Mouse (Mus musculus) midbrain, embryonic 12.5 days (tissue): ENCODE data around the gene Zfp932. TPM values are rescaled to one million over a fixed set of nuclear protein-coding genes. Genes with fewer than 3 reads are reported as not detected.
A peak's percentile ranks its signal among the peaks of the same experiment; 100 is the strongest.
"Not testable (repeated sequence)": the region's sequence is repeated elsewhere in the genome, so short reads cannot be mapped to it uniquely, and the experiment has no call there.

ENCODE experiments used
- ATAC-seq: fragments of 200-750 bp; cut with Nextera tagmentation; 2 replicates; pipeline ENCODE4 v1.8.0; 2017; ENCODE audit warnings: low read depth, moderate TSS enrichment, moderate library complexity; ENCODE audit not compliant: low FRiP score
- H3K27ac ChIP-seq: fragments of 300-500 bp; sonication (generic); replicated peaks from 2 replicates; pipeline ENCODE4 v1.5.1; 2016; ENCODE audit warnings: mild to moderate bottlenecking
- H3K27me3 ChIP-seq: fragments of 300-500 bp; sonication (generic); 2 replicates; pipeline ENCODE4 v1.6.1; 2016; ENCODE audit warnings: mild to moderate bottlenecking
- H3K36me3 ChIP-seq: fragments of 300-500 bp; sonication (generic); 2 replicates; pipeline ENCODE4 v1.6.1; 2016
- H3K4me1 ChIP-seq: fragments of 300-500 bp; sonication (generic); 2 replicates; pipeline ENCODE4 v1.6.1; 2016
- H3K4me2 ChIP-seq: fragments of 300-500 bp; sonication (generic); replicated peaks from 2 replicates; pipeline ENCODE4 v1.6.1; 2016; ENCODE audit warnings: mild to moderate bottlenecking, moderate library complexity
- H3K4me3 ChIP-seq: fragments of 300-500 bp; sonication (generic); 2 replicates; pipeline ENCODE4 v1.5.1; 2016; ENCODE audit warnings: mild to moderate bottlenecking
- H3K9ac ChIP-seq: fragments of 300-500 bp; sonication (generic); replicated peaks from 2 replicates; pipeline ENCODE4 v1.6.1; 2016; ENCODE audit warnings: mild to moderate bottlenecking, moderate library complexity
- H3K9me3 ChIP-seq: fragments of 300-500 bp; sonication (generic); 2 replicates; pipeline ENCODE4 v1.6.1; 2016; ENCODE audit warnings: mild to moderate bottlenecking
- WGBS: fragments of 180-500 bp; shearing (Covaris S2); methylation state at CpG from one replicate; pipeline ENCODE4 v1.1.7; 2016; 5-methylcytosine and 5-hydroxymethylcytosine counted together
- polyA plus RNA-seq: library from polyadenylated mRNA; unstranded; fragments of >200 nt; fragmentation: Nextera tagmentation; extraction: Ambion mirVana; gene quantifications from 2 replicates; pipeline ENCODE4 v1.2.1, GENCODE M21; 2016

Gene Zfp932
- polyA plus RNA-seq: 25.5 and 26.2 TPM in 2 replicates

GRCm38 (mm10) chr5:109996026-109996937 is at the start of gene Zfp932:
Gene Zfp932 (plus strand): TSS chr5:109996521.
- H3K9me3 ChIP-seq, H3K27me3 ChIP-seq, H3K4me3 ChIP-seq, ATAC-seq, H3K9ac ChIP-seq, H3K36me3 ChIP-seq, H3K27ac ChIP-seq, H3K4me1 ChIP-seq, H3K4me2 ChIP-seq: not testable (repeated sequence)
- WGBS: no CpG with 5 or more reads among the region's 24 CpGs

DNA sequence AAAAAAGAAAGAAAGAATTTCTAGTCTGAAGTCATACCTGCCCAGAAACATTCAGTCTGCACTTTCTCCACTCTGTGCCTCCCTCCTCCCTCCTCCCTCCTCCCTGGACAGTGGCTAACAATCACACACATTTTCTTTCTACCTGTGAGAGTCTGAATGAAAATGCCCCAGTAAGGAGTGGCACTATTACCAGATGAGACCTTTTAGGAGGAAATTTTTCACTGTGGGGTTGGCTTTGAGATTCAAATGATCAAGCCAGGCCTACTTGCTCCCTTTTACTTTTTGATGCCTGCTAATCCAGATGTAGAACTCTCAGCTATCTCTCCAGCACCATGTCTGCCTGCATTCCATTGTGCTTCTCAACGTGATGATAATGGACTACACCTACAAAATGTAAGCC is 46.0 kb upstream of the Zfp932 start:
- H3K27ac ChIP-seq: no peak overlapping the region

GRCm38 (mm10) chr5:109980743-109981142 is 15.6 kb upstream of the Zfp932 start:
- H3K9me3 ChIP-seq, H3K4me2 ChIP-seq, H3K4me1 ChIP-seq, H3K9ac ChIP-seq, H3K4me3 ChIP-seq, H3K27me3 ChIP-seq, H3K36me3 ChIP-seq, H3K27ac ChIP-seq, ATAC-seq: not testable (repeated sequence)
- no CpG with 5 or more reads among the region's 2 CpGs for WGBS

More for the DNA sequence above, 46.0 kb upstream of the Zfp932 start:
- no peak overlapping the region for H3K4me2 ChIP-seq
- no peaks in the 10 kb centered on the region for H3K36me3 ChIP-seq
- WGBS: no CpG with 5 or more reads among the region's 1 CpGs
- H3K9ac ChIP-seq: no peak overlapping the region
- no peaks in the 10 kb centered on the region for H3K4me1 ChIP-seq
- H3K9me3 ChIP-seq: no peaks in the 10 kb centered on the region
- no peak for ATAC-seq
- no peak overlapping the region for H3K4me3 ChIP-seq
- H3K27me3 ChIP-seq: no peaks in the 10 kb centered on the region

DNA sequence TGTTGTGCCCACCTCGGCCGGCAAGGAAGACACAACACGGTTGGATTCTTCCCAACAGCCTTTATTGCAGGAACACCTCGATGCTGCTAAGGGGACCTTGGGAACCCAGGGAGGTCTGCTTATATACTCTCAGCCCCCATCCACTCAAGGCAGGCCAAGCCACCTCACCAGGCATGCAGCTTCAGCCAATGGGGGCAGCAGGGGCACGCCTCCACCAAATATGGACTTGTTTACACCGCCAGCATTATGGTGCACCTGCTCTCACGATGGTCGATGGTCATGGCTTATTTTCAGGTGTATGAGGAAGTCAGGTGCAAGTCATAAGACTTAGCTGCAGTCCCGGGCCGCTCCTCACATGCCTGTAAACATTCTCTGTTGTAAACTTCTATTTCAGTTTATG is 860 bp upstream of the Zfp932 start:
- H3K36me3 ChIP-seq, ATAC-seq, H3K27me3 ChIP-seq, H3K9ac ChIP-seq, H3K4me1 ChIP-seq, H3K4me2 ChIP-seq, H3K27ac ChIP-seq, H3K4me3 ChIP-seq, H3K9me3 ChIP-seq: not testable (repeated sequence)
- no CpG with 5 or more reads among the region's 10 CpGs for WGBS

DNA sequence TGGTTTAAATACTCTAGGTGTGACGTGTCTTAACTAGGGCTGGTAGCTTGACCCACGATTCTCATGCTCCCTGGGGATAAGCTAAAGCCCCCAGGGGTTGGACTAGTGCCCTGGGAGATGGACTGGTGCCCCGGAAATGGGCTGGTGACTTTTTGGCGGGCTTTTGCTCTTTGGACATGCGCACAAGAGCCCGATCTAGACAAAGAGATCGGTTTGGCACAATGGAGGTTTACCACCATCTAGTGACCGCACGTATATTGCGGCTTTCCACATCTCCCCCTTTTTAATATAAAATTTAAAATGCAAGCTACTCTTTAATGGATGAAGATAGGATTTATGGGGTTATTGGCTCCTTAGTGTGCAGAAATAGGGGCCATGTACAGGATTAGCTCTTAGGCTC is 19.5 kb downstream of the Zfp932 start:
- H3K4me1 ChIP-seq, H3K4me3 ChIP-seq: not testable (repeated sequence)

GRCm38 (mm10) chr5:110023273-110023672 is 27.0 kb downstream of the Zfp932 start:
- Histone ChIP-seq H3K4me2 (peak overlapping the region; percentile 47), H3K4me3 (peak overlapping the region; percentile 28), H3K9ac (peak overlapping the region; percentile 15; the same call in 1 of the 2 replicates), H3K27me3 (no peaks in the 10 kb centered on the region), H3K4me1 (no peaks in the 10 kb centered on the region), H3K9me3 (no peaks in the 10 kb centered on the region), H3K27ac (peak overlapping the region; percentile 69), H3K36me3 (no peaks in the 10 kb centered on the region)
- 24% methylated on average over 9 of the region's 9 CpGs for WGBS
- ATAC-seq: peak; percentile 92

More for the DNA sequence above, 19.5 kb downstream of the Zfp932 start:
- H3K27ac ChIP-seq, H3K27me3 ChIP-seq, ATAC-seq, H3K4me2 ChIP-seq, H3K9ac ChIP-seq, H3K36me3 ChIP-seq: not testable (repeated sequence)
- WGBS: 87% methylated on average over 10 of the region's 10 CpGs
- H3K9me3 ChIP-seq: 0 out of 2 replicates have a peak, but pooled peaks cover 15% of the 10 kb centered on the region

- not testable (repeated sequence) for H3K9me3 ChIP-seq
- 25% methylated on average over 8 of the region's 8 CpGs for whole genome bisulfite sequencing
Measured at GRCm38 (mm10) chr5:110023694-110024427, 27.5 kb downstream of the Zfp932 start.

DNA sequence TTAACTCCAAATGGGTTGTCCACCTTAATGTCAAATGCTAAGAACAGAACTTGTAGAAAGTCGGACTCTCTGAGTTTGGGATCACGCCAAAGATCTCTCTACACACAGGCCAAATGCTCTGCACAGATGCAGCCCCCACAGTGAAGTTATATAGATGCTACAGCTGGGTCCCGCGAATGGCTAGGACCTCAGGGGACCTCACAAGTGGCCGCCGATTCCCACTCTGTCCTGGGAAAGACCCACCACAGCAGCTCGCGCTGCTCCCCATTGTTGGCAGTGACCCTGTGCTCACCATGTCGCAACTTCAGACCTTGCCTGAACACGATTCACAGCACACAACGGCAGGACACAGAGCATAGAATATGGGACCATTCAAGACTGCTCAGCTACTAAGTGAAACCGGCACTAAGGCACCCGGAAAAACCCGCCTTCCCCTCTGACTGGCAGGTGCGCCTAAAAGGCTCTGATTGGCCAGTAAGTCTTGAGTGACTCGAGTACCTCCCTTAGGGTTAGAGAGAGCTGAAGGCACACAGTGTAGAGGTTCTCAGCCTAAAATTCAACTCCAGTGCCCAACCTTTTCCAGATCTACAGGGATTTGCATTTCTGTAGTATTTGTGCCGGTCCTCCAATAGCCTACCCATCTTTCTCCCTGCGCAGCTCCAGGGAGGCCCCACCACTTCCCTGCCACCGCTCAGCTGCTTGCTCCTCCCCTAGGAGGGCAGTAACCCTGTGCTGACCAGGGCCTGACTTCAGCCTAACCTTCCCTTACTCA is 61.5 kb downstream of the Zfp932 start:
- peak overlapping the region; percentile 59 for H3K9ac ChIP-seq
- H3K27me3 ChIP-seq: no peaks in the 10 kb centered on the region
- H3K4me3 ChIP-seq: peak overlapping the region; percentile 51
- peak overlapping the region; percentile 53 for H3K4me2 ChIP-seq
- H3K4me1 ChIP-seq: no peaks in the 10 kb centered on the region
- H3K9me3 ChIP-seq: peaks cover 11% of the 10 kb centered on the region
- H3K27ac ChIP-seq: peak overlapping the region; percentile 46; the same call in 1 of the 2 replicates
- H3K36me3 ChIP-seq: no peaks in the 10 kb centered on the region
- WGBS: 4% methylated on average over 19 of the region's 19 CpGs
- ATAC-seq: peak; percentile 97

More at GRCm38 (mm10) chr5:110023694-110024427, 27.5 kb downstream of the Zfp932 start:
- ATAC-seq: peak; percentile 96
- peak overlapping the region; percentile 69 for H3K27ac ChIP-seq
- H3K36me3 ChIP-seq, H3K4me1 ChIP-seq, H3K27me3 ChIP-seq: not testable (repeated sequence)
- peak overlapping the region; percentile 28 for H3K4me3 ChIP-seq
- H3K9ac ChIP-seq: peak overlapping the region; percentile 15; the same call in 1 of the 2 replicates
- peak overlapping the region; percentile 47 for H3K4me2 ChIP-seq

Other genes starting within 250 kb of the Zfp932 start
- 5.3 and 5.8 TPM in 2 replicates for gene 4930522L14Rik, start 244.6 kb upstream of the Zfp932 start, polyA plus RNA-seq
- 0.37 and 0.63 TPM in 2 replicates for gene Gm15446, start 73.1 kb upstream of the Zfp932 start, polyA plus RNA-seq
- gene Gm17655, start 76.0 kb downstream of the Zfp932 start, polyA plus RNA-seq: 5.2 and 8.9 TPM in 2 replicates
- 1.4 TPM in 2 replicates for gene Gm35315, start 97.9 kb downstream of the Zfp932 start, polyA plus RNA-seq
- gene Plcxd1, start 103.4 kb downstream of the Zfp932 start, polyA plus RNA-seq: 1.1 and 1.3 TPM in 2 replicates
- 39.3 and 43.8 TPM in 2 replicates for gene Gtpbp6, start 111.7 kb downstream of the Zfp932 start, polyA plus RNA-seq
- 10.9 and 12.0 TPM in 2 replicates for gene Zfp605, start 113.6 kb downstream of the Zfp932 start, polyA plus RNA-seq
- gene Chfr, start 139.3 kb downstream of the Zfp932 start, polyA plus RNA-seq: 89.7 and 97.4 TPM in 2 replicates
- gene Golga3, start 180.2 kb downstream of the Zfp932 start, polyA plus RNA-seq: 25.3 and 27.8 TPM in 2 replicates
- gene Ankle2, start 234.5 kb downstream of the Zfp932 start, polyA plus RNA-seq: 36.9 and 39.6 TPM in 2 replicates